Mouse (Mus musculus) layer of hippocampus, adult 6 months (tissue): ENCODE data around the gene Mptx2. TPM values are rescaled to one million over a fixed set of nuclear protein-coding genes. Genes with fewer than 3 reads are reported as not detected.

Source experiments
- long read RNA-seq, 2 experiments: library from polyadenylated mRNA; unstranded; transcript quantifications; one replicate each; pipeline ENCODE4 v2.0.0; 2019 to 2020
- polyA plus RNA-seq: library from polyadenylated mRNA; unstranded; fragments of <200 nt; fragmentation: Nextera tagmentation; gene quantifications from 2 replicates; pipeline ENCODE4 v1.2.3, GENCODE M21; 2021

Mptx2 gene
- not detected in 2 replicates for polyA plus RNA-seq
- long read RNA-seq, experiment 1 = 0 reads
- long read RNA-seq, experiment 2 = 0 reads

DNA sequence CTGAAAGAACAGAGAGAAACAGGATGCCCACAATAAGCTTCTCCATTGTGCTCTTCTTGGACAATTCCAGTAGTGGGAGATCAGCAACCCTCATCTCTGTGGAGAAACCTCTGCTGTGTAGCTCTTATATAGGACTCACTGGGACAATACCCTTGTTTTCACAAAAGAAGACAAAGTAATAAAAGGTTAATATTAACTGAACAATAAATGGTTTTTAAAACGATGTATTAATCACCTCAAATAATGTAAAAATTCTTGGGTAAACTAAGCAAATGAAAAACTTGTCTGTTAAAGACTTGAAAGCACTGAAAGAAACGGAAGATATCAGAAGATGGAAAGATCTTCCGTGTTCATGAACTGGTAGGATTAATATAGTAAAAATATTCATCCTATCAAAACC, at the start of gene Mptx2:
Gene Mptx2 (minus strand): TSS at position 101 of the 400 bp plus-strand sequence.

DNA sequence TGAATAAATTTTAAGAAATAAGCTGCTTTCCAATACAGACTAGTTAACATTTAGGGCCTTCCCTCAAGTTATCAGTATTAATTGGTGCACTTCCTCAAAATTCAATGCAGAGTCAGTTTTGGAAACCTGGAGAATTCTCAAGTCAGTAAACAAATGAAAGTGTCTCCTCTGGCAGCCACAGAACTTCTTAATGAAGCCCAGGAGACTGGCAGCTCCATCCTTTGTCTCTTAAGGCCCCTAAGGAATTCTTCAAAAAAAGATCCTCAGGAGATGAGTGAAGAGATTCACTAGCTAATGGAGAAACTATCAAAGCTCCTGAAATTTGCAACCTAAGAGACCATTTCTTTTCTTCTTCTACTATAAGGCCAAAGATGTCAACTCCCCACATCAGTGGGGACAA, 11.9 kb downstream of the Mptx2 start, which contains the start of gene Olfr418:
Gene Olfr418 (plus strand): TSS at position 301 of the 400 bp plus-strand sequence.

DNA sequence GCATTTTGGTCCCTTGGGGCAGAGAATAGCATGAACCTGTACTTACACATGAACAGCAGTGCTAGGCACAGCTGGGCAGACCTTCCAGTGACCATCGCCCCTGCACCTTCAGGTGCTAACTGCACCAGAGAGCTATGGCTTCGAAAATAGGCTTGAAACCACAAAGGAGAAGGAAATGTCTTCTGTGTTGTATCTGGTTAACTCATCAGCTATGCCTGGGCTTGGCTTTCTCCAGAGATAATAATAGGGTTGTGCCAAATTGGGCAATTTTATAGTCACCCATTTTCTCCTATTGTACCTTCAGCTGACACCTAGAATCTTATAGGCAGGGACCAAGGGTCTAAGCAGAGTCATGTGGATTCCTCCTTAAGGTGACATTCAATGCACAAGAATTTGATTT, 50.5 kb downstream of the Mptx2 start, which contains the start of gene Fcer1a:
Gene Fcer1a (minus strand): TSS at position 134 of the 400 bp plus-strand sequence.

Other genes with a start within 250 kb of the Mptx2 start
- gene Olfr1408, start 140.4 kb downstream of the Mptx2 start, polyA plus RNA-seq = not detected in 2 replicates
- not detected in 2 replicates for gene Olfr1406, start 87.1 kb downstream of the Mptx2 start, polyA plus RNA-seq
- not detected in 2 replicates for gene Olfr218, start 80.0 kb downstream of the Mptx2 start, polyA plus RNA-seq
- not detected in 2 replicates for gene Olfr1404, start 65.4 kb downstream of the Mptx2 start, polyA plus RNA-seq
- gene Fcer1a, start 50.6 kb downstream of the Mptx2 start, polyA plus RNA-seq = not detected in 2 replicates
- gene Olfr418, start 11.8 kb downstream of the Mptx2 start, polyA plus RNA-seq = not detected in 2 replicates
- 9.3 and 9.5 TPM in 2 replicates for gene Ackr1, start 56.0 kb upstream of the Mptx2 start, polyA plus RNA-seq
- gene Aim2, start 73.1 kb upstream of the Mptx2 start, polyA plus RNA-seq = 1.9 and 2.2 TPM in 2 replicates
- gene Cadm3, start 89.9 kb upstream of the Mptx2 start, polyA plus RNA-seq = 165 and 293 TPM in 2 replicates
- gene Ifi206, start 213.3 kb upstream of the Mptx2 start, polyA plus RNA-seq = not detected in 2 replicates